Mouse (Mus musculus) forebrain, embryonic 15.5 days (tissue): ENCODE results near the gene Plekhm1. TPM values are rescaled to one million over a fixed set of nuclear protein-coding genes. Genes with fewer than 3 reads are reported as not detected.
A peak's percentile ranks its signal among the peaks of the same experiment; 100 is the strongest.

Experiments used
- ATAC-seq: fragments of 200-750 bp; cut with Nextera tagmentation; replicated peaks from 2 replicates; pipeline ENCODE4 v1.8.0; 2017; ENCODE audit warnings: mild to moderate bottlenecking, moderate TSS enrichment, moderate library complexity
- H3K27ac ChIP-seq: fragments of 300-500 bp; sonication (generic); replicated peaks from 2 replicates; pipeline ENCODE4 v1.5.1; 2015; ENCODE audit warnings: mild to moderate bottlenecking, inconsistent platforms
- H3K27me3 ChIP-seq: fragments of 300-500 bp; sonication (generic); 2 replicates; pipeline ENCODE4 v1.6.1; 2015; ENCODE audit warnings: inconsistent platforms
- H3K36me3 ChIP-seq: fragments of 300-500 bp; sonication (generic); 2 replicates; pipeline ENCODE4 v1.6.1; 2015; ENCODE audit warnings: mild to moderate bottlenecking, inconsistent platforms
- H3K4me1 ChIP-seq: fragments of 300-500 bp; sonication (generic); 2 replicates; pipeline ENCODE4 v1.6.1; 2015; ENCODE audit warnings: inconsistent platforms
- H3K4me2 ChIP-seq: fragments of 300-500 bp; sonication (generic); replicated peaks from 2 replicates; pipeline ENCODE4 v1.6.1; 2015; ENCODE audit warnings: mild to moderate bottlenecking, inconsistent platforms
- H3K4me3 ChIP-seq: fragments of 300-500 bp; sonication (generic); 2 replicates; pipeline ENCODE4 v1.5.1; 2015; ENCODE audit warnings: mild to moderate bottlenecking, inconsistent platforms
- H3K9ac ChIP-seq: fragments of 300-500 bp; sonication (generic); replicated peaks from 2 replicates; pipeline ENCODE4 v1.6.1; 2015; ENCODE audit warnings: mild to moderate bottlenecking, inconsistent platforms
- H3K9me3 ChIP-seq: fragments of 300-500 bp; sonication (generic); 2 replicates; pipeline ENCODE4 v1.6.1; 2016; ENCODE audit warnings: inconsistent platforms
- WGBS: fragments of 180-500 bp; shearing (Covaris S2); methylation state at CpG from one replicate; pipeline ENCODE4 v1.1.7; 2015; ENCODE audit warnings: mixed read lengths; 5-methylcytosine and 5-hydroxymethylcytosine counted together
- polyA plus RNA-seq: library from polyadenylated mRNA; unstranded; fragments of >200 nt; fragmentation: Nextera tagmentation; extraction: Ambion mirVana; gene quantifications from 2 replicates; pipeline ENCODE4 v1.2.1, GENCODE M21; 2015

The Plekhm1 gene
- polyA plus RNA-seq, 1 experiment from 2014 or later: 8.9 TPM

- Histone ChIP-seq H3K27me3 (peaks cover 44% of the 10 kb centered on the region), H3K9me3 (no peaks in the 10 kb centered on the region), H3K27ac (no peak overlapping the region), H3K4me3 (peak overlapping the region; percentile 3; the same call in 1 of the 2 replicates), H3K36me3 (no peaks in the 10 kb centered on the region), H3K4me2 (peak overlapping the region; percentile 12; the same call in 1 of the 2 replicates), H3K9ac (no peak overlapping the region), H3K4me1 (peaks cover 43% of the 10 kb centered on the region)
- peak; percentile 27; the same call in 1 of the 2 replicates for ATAC-seq
- WGBS: under 1% methylated on average over 22 of the region's 22 CpGs
Observed at GRCm38 (mm10) chr11:103359122-103359521, 53.4 kb downstream of the Plekhm1 start.

DNA sequence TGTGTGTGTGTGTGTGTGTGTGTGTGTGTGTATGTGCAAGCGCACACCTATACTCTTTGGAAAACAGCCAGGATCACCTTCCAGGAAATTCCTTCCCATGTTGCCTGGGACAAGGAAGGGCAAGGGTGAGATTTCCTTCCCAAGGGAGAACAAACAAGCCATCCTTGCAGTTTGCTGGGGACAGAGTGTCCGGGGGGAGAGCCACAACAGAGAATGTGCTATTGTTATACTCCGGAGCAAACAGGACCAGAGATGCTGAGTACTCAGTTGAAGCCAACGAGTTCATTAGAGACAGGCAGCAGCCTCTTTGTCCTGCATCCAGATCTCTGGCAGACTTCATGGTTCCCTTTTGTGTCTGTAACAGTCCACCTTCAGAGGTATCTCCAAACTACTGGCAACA lies 54.2 kb downstream of the Plekhm1 start:
- H3K27me3 ChIP-seq: peaks cover 36% of the 10 kb centered on the region
- ATAC-seq: no peak
- 42% methylated on average over 4 of the region's 4 CpGs for WGBS
- no peak overlapping the region for H3K4me3 ChIP-seq
- H3K9me3 ChIP-seq: no peaks in the 10 kb centered on the region
- H3K27ac ChIP-seq: no peak overlapping the region
- H3K4me1 ChIP-seq: peaks cover 41% of the 10 kb centered on the region
- H3K9ac ChIP-seq: no peak overlapping the region
- no peak overlapping the region for H3K4me2 ChIP-seq
- H3K36me3 ChIP-seq: no peaks in the 10 kb centered on the region

DNA sequence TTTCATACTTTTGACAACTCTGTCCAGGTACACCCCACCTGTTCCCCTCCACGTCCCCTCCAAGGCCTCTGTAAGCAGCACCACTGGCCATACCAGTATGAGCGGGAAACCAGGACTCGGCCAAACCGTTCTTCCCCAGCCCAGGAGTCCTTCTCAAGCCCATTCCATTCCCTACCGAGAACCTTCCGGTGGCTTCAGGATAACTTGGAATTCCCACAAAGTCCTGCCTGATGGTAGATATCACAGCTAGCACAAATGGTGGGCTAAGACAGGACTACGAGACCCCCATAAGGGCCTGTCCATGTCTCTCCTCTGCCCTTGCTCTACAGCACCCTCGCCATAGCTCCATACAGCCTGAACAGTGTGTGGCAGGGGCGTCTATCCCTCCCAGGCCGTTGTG lies 54.8 kb downstream of the Plekhm1 start:
- no peak overlapping the region for H3K9ac ChIP-seq
- ATAC-seq: no peak
- H3K27ac ChIP-seq: no peak overlapping the region
- H3K27me3 ChIP-seq: peaks cover 30% of the 10 kb centered on the region
- H3K4me3 ChIP-seq: no peak overlapping the region
- peaks cover 35% of the 10 kb centered on the region for H3K4me1 ChIP-seq
- no peaks in the 10 kb centered on the region for H3K36me3 ChIP-seq
- 90% methylated on average over 10 of the region's 10 CpGs for WGBS
- H3K9me3 ChIP-seq: no peaks in the 10 kb centered on the region
- H3K4me2 ChIP-seq: no peak overlapping the region

- Histone ChIP-seq H3K9ac (no peak overlapping the region), H3K27me3 (peaks cover 25% of the 10 kb centered on the region), H3K27ac (no peak overlapping the region), H3K4me3 (no peak overlapping the region), H3K4me2 (no peak overlapping the region), H3K4me1 (peaks cover 29% of the 10 kb centered on the region), H3K9me3 (no peaks in the 10 kb centered on the region), H3K36me3 (no peaks in the 10 kb centered on the region)
- 92% methylated on average over 16 of the region's 16 CpGs for WGBS
- no peak for ATAC-seq
Observed at GRCm38 (mm10) chr11:103356938-103357670, 55.4 kb downstream of the Plekhm1 start.

GRCm38 (mm10) chr11:103356032-103356571 lies 56.4 kb downstream of the Plekhm1 start:
- H3K4me3 ChIP-seq: no peak overlapping the region
- H3K27ac ChIP-seq: no peak overlapping the region
- H3K4me2 ChIP-seq: no peak overlapping the region
- no peak for ATAC-seq
- H3K36me3 ChIP-seq: no peaks in the 10 kb centered on the region
- H3K9me3 ChIP-seq: no peaks in the 10 kb centered on the region
- no peak overlapping the region for H3K9ac ChIP-seq
- peaks cover 15% of the 10 kb centered on the region for H3K27me3 ChIP-seq
- WGBS: 41% methylated on average over 11 of the region's 11 CpGs
- peaks cover 22% of the 10 kb centered on the region for H3K4me1 ChIP-seq

GRCm38 (mm10) chr11:103355251-103355650 lies 57.2 kb downstream of the Plekhm1 start:
- Histone ChIP-seq H3K27ac (no peak overlapping the region), H3K27me3 (peaks cover 9% of the 10 kb centered on the region), H3K9me3 (no peaks in the 10 kb centered on the region), H3K36me3 (no peaks in the 10 kb centered on the region), H3K9ac (no peak overlapping the region), H3K4me1 (peaks cover 17% of the 10 kb centered on the region), H3K4me2 (no peak overlapping the region), H3K4me3 (no peak overlapping the region)
- 12% methylated on average over 11 of the region's 11 CpGs for WGBS
- ATAC-seq: no peak

DNA sequence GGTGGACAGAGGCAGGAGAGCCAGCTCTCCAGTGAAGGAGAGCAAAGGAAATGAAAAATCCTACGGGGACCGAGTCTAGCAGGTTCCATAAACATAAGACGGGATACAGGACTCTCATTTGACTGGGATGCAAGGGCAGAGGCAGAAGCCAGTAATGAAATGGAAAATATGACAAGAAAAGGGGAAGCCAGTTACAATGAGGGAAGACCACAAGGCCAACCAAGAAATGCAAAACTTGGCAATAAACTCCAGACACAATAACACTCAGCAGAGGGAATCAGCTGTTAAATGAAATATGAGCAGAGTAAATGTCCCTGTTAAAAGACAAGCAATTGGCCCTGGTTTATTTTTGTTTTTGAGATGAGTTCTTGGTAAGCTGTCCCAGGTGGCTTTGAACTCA lies 58.5 kb downstream of the Plekhm1 start:
- 84% methylated on average over 3 of the region's 3 CpGs for WGBS
- H3K4me3 ChIP-seq: no peak overlapping the region
- no peak overlapping the region for H3K27ac ChIP-seq
- H3K9me3 ChIP-seq: no peaks in the 10 kb centered on the region
- H3K9ac ChIP-seq: no peak overlapping the region
- H3K27me3 ChIP-seq: no peaks in the 10 kb centered on the region
- H3K4me2 ChIP-seq: no peak overlapping the region
- peaks cover 6% of the 10 kb centered on the region; the same call in 1 of the 2 replicates for H3K4me1 ChIP-seq
- no peaks in the 10 kb centered on the region for H3K36me3 ChIP-seq
- no peak for ATAC-seq

GRCm38 (mm10) chr11:103352239-103352814 lies 60.2 kb downstream of the Plekhm1 start:
- Histone ChIP-seq H3K27ac (no peak overlapping the region), H3K4me2 (no peak overlapping the region), H3K9me3 (no peaks in the 10 kb centered on the region), H3K4me3 (no peak overlapping the region), H3K9ac (no peak overlapping the region), H3K36me3 (no peaks in the 10 kb centered on the region), H3K4me1 (peaks cover 5% of the 10 kb centered on the region; the same call in 1 of the 2 replicates), H3K27me3 (no peaks in the 10 kb centered on the region)
- 80% methylated on average over 5 of the region's 5 CpGs for WGBS
- ATAC-seq: no peak

DNA sequence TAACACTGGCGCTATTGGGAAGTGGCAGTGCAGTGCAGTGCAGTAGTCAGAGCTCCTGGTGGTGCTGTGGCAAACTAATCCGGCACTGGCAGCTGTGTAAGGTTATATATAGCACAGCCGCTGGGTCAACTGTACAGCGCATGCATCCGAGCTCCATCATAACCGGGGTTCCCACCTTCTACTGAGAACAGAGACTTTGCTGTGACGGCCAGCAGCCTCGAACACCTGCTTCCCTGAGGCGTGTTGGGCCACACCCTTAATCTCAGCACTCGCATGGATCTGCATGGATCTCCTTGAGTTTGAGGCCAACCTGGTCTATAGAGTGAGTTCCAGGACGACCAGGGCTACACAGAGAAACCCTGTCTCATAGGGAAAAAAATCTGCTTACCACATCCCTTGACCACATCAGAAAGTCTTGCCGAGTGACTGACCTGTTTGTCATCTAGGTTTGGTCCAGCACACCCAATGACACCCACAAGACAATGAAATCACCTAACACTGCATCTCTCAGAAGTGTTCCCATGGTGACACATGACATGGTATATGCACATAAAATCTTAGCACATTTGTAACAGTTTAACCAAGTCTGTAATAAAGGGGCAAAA lies 61.7 kb downstream of the Plekhm1 start:
- Histone ChIP-seq H3K9ac (no peak overlapping the region), H3K4me1 (peaks cover 2% of the 10 kb centered on the region; the same call in 1 of the 2 replicates), H3K9me3 (no peaks in the 10 kb centered on the region), H3K36me3 (no peaks in the 10 kb centered on the region), H3K4me3 (no peak overlapping the region), H3K27ac (no peak overlapping the region), H3K27me3 (no peaks in the 10 kb centered on the region), H3K4me2 (no peak overlapping the region)
- ATAC-seq: no peak
- 89% methylated on average over 12 of the region's 12 CpGs for WGBS

GRCm38 (mm10) chr11:103349699-103350098 lies 62.8 kb downstream of the Plekhm1 start:
- ATAC-seq: no peak
- Histone ChIP-seq H3K9me3 (no peaks in the 10 kb centered on the region), H3K27ac (no peak overlapping the region), H3K9ac (no peak overlapping the region), H3K36me3 (no peaks in the 10 kb centered on the region), H3K4me1 (no peaks in the 10 kb centered on the region), H3K4me3 (no peak overlapping the region), H3K4me2 (no peak overlapping the region), H3K27me3 (no peaks in the 10 kb centered on the region)
- 89% methylated on average over 2 of the region's 2 CpGs for WGBS

- H3K27me3 ChIP-seq: no peaks in the 10 kb centered on the region
Observed at GRCm38 (mm10) chr11:103346657-103347056, 65.8 kb downstream of the Plekhm1 start.

DNA sequence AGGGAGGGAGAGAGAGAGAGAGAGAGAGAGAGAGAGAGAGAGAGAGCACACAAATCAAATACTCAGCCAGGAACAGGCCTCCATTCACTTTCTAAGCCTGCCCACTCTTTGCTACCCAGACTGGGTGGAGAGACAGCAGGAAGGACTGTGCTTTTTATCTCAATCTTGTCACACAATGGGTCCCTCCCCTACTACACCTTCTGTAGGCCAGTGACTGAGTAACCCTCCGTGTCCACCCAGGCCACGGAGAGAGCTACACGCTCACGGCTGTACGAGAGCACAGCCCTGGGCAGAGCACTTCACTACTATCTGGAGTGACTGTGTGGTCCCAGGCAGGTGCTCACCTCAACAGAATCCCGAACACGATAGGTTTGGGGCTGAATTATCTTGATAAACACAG lies 66.3 kb downstream of the Plekhm1 start:
- Histone ChIP-seq H3K36me3 (no peaks in the 10 kb centered on the region), H3K27ac (no peak overlapping the region), H3K4me3 (no peak overlapping the region), H3K27me3 (no peaks in the 10 kb centered on the region), H3K4me1 (no peaks in the 10 kb centered on the region), H3K4me2 (no peak overlapping the region), H3K9me3 (no peaks in the 10 kb centered on the region), H3K9ac (no peak overlapping the region)
- no peak for ATAC-seq
- 83% methylated on average over 7 of the region's 7 CpGs for WGBS

More at GRCm38 (mm10) chr11:103346657-103347056, 65.8 kb downstream of the Plekhm1 start:
- no peak for ATAC-seq
- no peak overlapping the region for H3K9ac ChIP-seq
- no peaks in the 10 kb centered on the region for H3K9me3 ChIP-seq
- H3K4me1 ChIP-seq: no peaks in the 10 kb centered on the region
- no peak overlapping the region for H3K4me3 ChIP-seq
- no peak overlapping the region for H3K4me2 ChIP-seq
- H3K36me3 ChIP-seq: no peaks in the 10 kb centered on the region
- no peak overlapping the region for H3K27ac ChIP-seq
- WGBS: 67% methylated on average over 5 of the region's 5 CpGs
